Mouse (Mus musculus) erythroblast, embryonic 14.5 days (primary cell): ENCODE measurements around the gene Ddhd1. TPM values are rescaled to one million over a fixed set of nuclear protein-coding genes. Genes with fewer than 3 reads are reported as not detected.

Source experiments
- H3K27me3 ChIP-seq: 2 replicates; pipeline ENCODE4 v1.6.1; 2012; ENCODE audit warnings: inconsistent platforms; ENCODE audit not compliant: control insufficient read depth
- H3K36me3 ChIP-seq: 2 replicates; pipeline ENCODE4 v1.6.1; 2012; ENCODE audit warnings: mild to moderate bottlenecking, inconsistent platforms; ENCODE audit not compliant: control insufficient read depth
- H3K4me1 ChIP-seq: 2 replicates; pipeline ENCODE4 v1.6.1; 2012; ENCODE audit warnings: inconsistent platforms; ENCODE audit not compliant: control insufficient read depth
- H3K4me3 ChIP-seq: replicated peaks from 2 replicates; pipeline ENCODE3; 2012; ENCODE audit warnings: moderate library complexity, mild to moderate bottlenecking, inconsistent platforms
- H3K9me3 ChIP-seq: 2 replicates; pipeline ENCODE4 v1.6.1; 2012; ENCODE audit warnings: low read length, inconsistent platforms, mixed read lengths; ENCODE audit not compliant: control insufficient read depth
- GATA1 ChIP-seq: IDR thresholded peaks from 2 replicates; pipeline ENCODE4 v1.6.1; 2012; ENCODE audit warnings: low read length, inconsistent platforms, mixed read lengths
- TAL1 ChIP-seq: IDR thresholded peaks from 3 replicates; pipeline ENCODE4 v1.6.1; 2012; ENCODE audit warnings: low read length, inconsistent platforms, mixed read lengths
- polyA plus RNA-seq: library from polyadenylated mRNA; stranded (reverse); fragments of >175 nt; gene quantifications from 2 replicates; pipeline ENCODE4 v1.2.3, GENCODE M21; 2012

The Ddhd1 gene
- 0.93 and 1.0 TPM in 2 replicates for polyA plus RNA-seq

- H3K9me3 ChIP-seq = no peaks in the 10 kb centered on the region
- H3K36me3 ChIP-seq = peaks cover 11% of the 10 kb centered on the region
- peaks cover 55% of the 10 kb centered on the region for H3K4me1 ChIP-seq
- H3K27me3 ChIP-seq = peaks cover 12% of the 10 kb centered on the region
- H3K4me3 ChIP-seq = peak within 1 kb of the TSS; percentile 91
- TF ChIP-seq TAL1 = no peak
- TF ChIP-seq GATA1 = no peak
These were observed at the start of gene Ddhd1 for GRCm38 (mm10) chr14:45657641-45658611. Gene Ddhd1 (minus strand): TSS chr14:45658143.

GRCm38 (mm10) chr14:45707176-45707910, 49.4 kb upstream of the Ddhd1 start:
- Histone ChIP-seq H3K27me3 (no peaks in the 10 kb centered on the region), H3K4me1 (no peaks in the 10 kb centered on the region), H3K4me3 (no peak overlapping the region), H3K9me3 (no peaks in the 10 kb centered on the region), H3K36me3 (no peaks in the 10 kb centered on the region)
- TF ChIP-seq GATA1 (no peak), TAL1 (no peak)

GRCm38 (mm10) chr14:45700031-45700572, 42.2 kb upstream of the Ddhd1 start:
- no peaks in the 10 kb centered on the region for H3K36me3 ChIP-seq
- H3K4me3 ChIP-seq = no peak overlapping the region
- no peaks in the 10 kb centered on the region for H3K4me1 ChIP-seq
- TF ChIP-seq GATA1 (no peak), TAL1 (no peak)
- H3K27me3 ChIP-seq = no peaks in the 10 kb centered on the region
- H3K9me3 ChIP-seq = no peaks in the 10 kb centered on the region

GRCm38 (mm10) chr14:45698867-45699266, 40.9 kb upstream of the Ddhd1 start:
- Histone ChIP-seq H3K4me1 (no peaks in the 10 kb centered on the region), H3K27me3 (no peaks in the 10 kb centered on the region)
- TF ChIP-seq TAL1 (no peak), GATA1 (no peak)

GRCm38 (mm10) chr14:45696098-45696497, 38.2 kb upstream of the Ddhd1 start:
- no peaks in the 10 kb centered on the region for H3K36me3 ChIP-seq
- TF ChIP-seq TAL1 (no peak), GATA1 (no peak)
- no peaks in the 10 kb centered on the region; the same call in 1 of the 2 replicates for H3K27me3 ChIP-seq
- H3K9me3 ChIP-seq = no peaks in the 10 kb centered on the region
- H3K4me3 ChIP-seq = no peak overlapping the region
- no peaks in the 10 kb centered on the region for H3K4me1 ChIP-seq

More at GRCm38 (mm10) chr14:45698867-45699266, 40.9 kb upstream of the Ddhd1 start:
- no peaks in the 10 kb centered on the region for H3K36me3 ChIP-seq
- no peaks in the 10 kb centered on the region for H3K9me3 ChIP-seq
- no peak overlapping the region for H3K4me3 ChIP-seq

GRCm38 (mm10) chr14:45693891-45694290, 35.9 kb upstream of the Ddhd1 start:
- TF ChIP-seq TAL1 (no peak), GATA1 (no peak)
- peaks cover 4% of the 10 kb centered on the region for H3K4me1 ChIP-seq

GRCm38 (mm10) chr14:45690520-45691246, 32.7 kb upstream of the Ddhd1 start:
- H3K27me3 ChIP-seq = no peaks in the 10 kb centered on the region; the same call in 1 of the 2 replicates
- no peaks in the 10 kb centered on the region for H3K36me3 ChIP-seq
- peak overlapping the region; percentile 34 for H3K4me3 ChIP-seq
- H3K4me1 ChIP-seq = peaks cover 4% of the 10 kb centered on the region
- TF ChIP-seq GATA1 = no peak
- no peak for TF ChIP-seq TAL1
- no peaks in the 10 kb centered on the region for H3K9me3 ChIP-seq

More at GRCm38 (mm10) chr14:45693891-45694290, 35.9 kb upstream of the Ddhd1 start:
- H3K9me3 ChIP-seq = no peaks in the 10 kb centered on the region
- H3K27me3 ChIP-seq = no peaks in the 10 kb centered on the region; the same call in 1 of the 2 replicates
- H3K36me3 ChIP-seq = no peaks in the 10 kb centered on the region
- H3K4me3 ChIP-seq = no peak overlapping the region

GRCm38 (mm10) chr14:45685313-45685712, 27.4 kb upstream of the Ddhd1 start:
- no peak overlapping the region for H3K4me3 ChIP-seq
- H3K27me3 ChIP-seq = no peaks in the 10 kb centered on the region
- H3K4me1 ChIP-seq = no peaks in the 10 kb centered on the region
- H3K36me3 ChIP-seq = no peaks in the 10 kb centered on the region
- TF ChIP-seq TAL1 (no peak), GATA1 (no peak)
- H3K9me3 ChIP-seq = no peaks in the 10 kb centered on the region
